Mouse (Mus musculus) CH12.LX (cell line): Measurements from ENCODE around the gene Ism2. TPM values are rescaled to one million over a fixed set of nuclear protein-coding genes. Genes with fewer than 3 reads are reported as not detected.

Source experiments
- DNase-seq: peaks from one replicate; pipeline ENCODE4 v3.0.0-alpha.2; 2013; ENCODE audit errors: extremely low read depth
- H3K27ac ChIP-seq: 2 replicates; pipeline ENCODE4 v1.5.1; 2012; ENCODE audit warnings: low read depth, mild to moderate bottlenecking, control low read depth, moderate library complexity; ENCODE audit not compliant: insufficient read depth
- H3K27me3 ChIP-seq: replicated peaks from 2 replicates; pipeline ENCODE3; 2012; ENCODE audit warnings: inconsistent platforms
- H3K36me3 ChIP-seq, 2 experiments: replicated peaks in 1 of 2; 2 replicates each; pipeline versions ENCODE3 to v1.6.1; 2012; ENCODE audit warnings: inconsistent platforms in 1 of 2, low read length in 1 of 2, mild to moderate bottlenecking in 1 of 2, mixed read lengths in 1 of 2, moderate library complexity in 1 of 2; ENCODE audit not compliant: control insufficient read depth in 1 of 2, insufficient read depth in 1 of 2
- H3K4me1 ChIP-seq, 2 experiments: 2 replicates each; pipeline ENCODE4 v1.6.1; 2012; ENCODE audit warnings: inconsistent platforms in 1 of 2, moderate library complexity in 1 of 2; ENCODE audit not compliant: insufficient read depth in 2 of 2, control insufficient read depth in 1 of 2
- H3K4me2 ChIP-seq: 2 replicates; pipeline ENCODE4 v1.6.1; 2012; ENCODE audit warnings: low read depth, mild to moderate bottlenecking, control low read depth; ENCODE audit not compliant: poor library complexity, insufficient read depth, severe bottlenecking
- H3K4me3 ChIP-seq, 3 experiments: fragments of 150-350 bp in 1 of 3; sonication (generic) in 1 of 3; replicated peaks in 1 of 3; 2 replicates each; pipeline versions ENCODE3 to v1.5.1; 2011 to 2012; ENCODE audit warnings: low read depth in 2 of 3, low read length in 2 of 3, mild to moderate bottlenecking in 2 of 3, moderate library complexity in 2 of 3, control low read depth in 1 of 3, improper control_type of control experiment in 1 of 3, inconsistent platforms in 1 of 3, mixed read lengths in 1 of 3; ENCODE audit not compliant: poor library complexity in 1 of 3
- H3K79me2 ChIP-seq: replicated peaks from 2 replicates; pipeline ENCODE4 v1.6.1; 2012; ENCODE audit warnings: mild to moderate bottlenecking, moderate library complexity; ENCODE audit not compliant: control insufficient read depth, poor library complexity, insufficient read depth, severe bottlenecking; ENCODE audit errors: extremely low read depth
- H3K9ac ChIP-seq: 2 replicates; pipeline ENCODE4 v1.6.1; 2012; ENCODE audit warnings: low read depth, mild to moderate bottlenecking, control low read depth, moderate library complexity; ENCODE audit not compliant: insufficient read depth
- H3K9me3 ChIP-seq: replicated peaks from 2 replicates; pipeline ENCODE3; 2012; ENCODE audit warnings: low read length, inconsistent platforms, mixed read lengths
- CTCF ChIP-seq, 2 experiments: IDR thresholded peaks in 1 of 2; conservative IDR thresholded peaks in 1 of 2; 2 replicates each; pipeline ENCODE4 v1.5.1; 2011 to 2012; ENCODE audit warnings: low read depth in 2 of 2, low read length in 2 of 2, improper control_type of control experiment in 1 of 2, inconsistent platforms in 1 of 2, mild to moderate bottlenecking in 1 of 2, moderate library complexity in 1 of 2
- EP300 ChIP-seq: IDR thresholded peaks from 2 replicates; pipeline ENCODE4 v1.6.1; 2011; ENCODE audit warnings: low read length, improper control_type of control experiment
- HCFC1 ChIP-seq: IDR thresholded peaks from 2 replicates; pipeline ENCODE4 v1.6.1; 2012; ENCODE audit warnings: low read depth, mild to moderate bottlenecking, inconsistent platforms, low read length, improper control_type of control experiment
- IRF4 ChIP-seq: IDR thresholded peaks from 2 replicates; pipeline ENCODE4 v1.6.1; 2014; ENCODE audit warnings: low read depth, mild to moderate bottlenecking, inconsistent platforms, low read length, improper control_type of control experiment
- MAX ChIP-seq: IDR thresholded peaks from 2 replicates; pipeline ENCODE4 v1.6.1; 2011; ENCODE audit warnings: low read length, improper control_type of control experiment
- MYC ChIP-seq: IDR thresholded peaks from 2 replicates; pipeline ENCODE4 v1.6.1; 2011; ENCODE audit warnings: low read depth, mild to moderate bottlenecking, improper control_type of control experiment, low read length
- PAX5 ChIP-seq: IDR thresholded peaks from 2 replicates; pipeline ENCODE4 v1.6.1; 2012; ENCODE audit warnings: low read length, inconsistent platforms, mixed read lengths
- POLR2A ChIP-seq: IDR thresholded peaks from 2 replicates; pipeline ENCODE4 v1.6.1; 2011; ENCODE audit warnings: low read depth, mild to moderate bottlenecking, improper control_type of control experiment, low read length
- RAD21 ChIP-seq: IDR thresholded peaks from 2 replicates; pipeline ENCODE4 v1.6.1; 2011; ENCODE audit warnings: low read depth, mild to moderate bottlenecking, low read length, improper control_type of control experiment, moderate library complexity
- SIN3A ChIP-seq: IDR thresholded peaks from 2 replicates; pipeline ENCODE4 v1.6.1; 2012; ENCODE audit warnings: low read length, improper control_type of control experiment, inconsistent platforms
- SMC3 ChIP-seq: IDR thresholded peaks from 2 replicates; pipeline ENCODE4 v1.6.1; 2011; ENCODE audit warnings: low read depth, low read length, improper control_type of control experiment
- TCF12 ChIP-seq: IDR thresholded peaks from 2 replicates; pipeline ENCODE4 v1.6.1; 2014; ENCODE audit warnings: low read depth, mild to moderate bottlenecking, inconsistent platforms, low read length, improper control_type of control experiment
- USF1 ChIP-seq: IDR thresholded peaks from 2 replicates; pipeline ENCODE4 v1.6.1; 2014; ENCODE audit warnings: low read depth, mild to moderate bottlenecking, inconsistent platforms, low read length, improper control_type of control experiment
- ZMIZ1 ChIP-seq: IDR thresholded peaks from 2 replicates; pipeline ENCODE4 v1.6.1; 2012; ENCODE audit warnings: low read depth, mild to moderate bottlenecking, inconsistent platforms, low read length, improper control_type of control experiment
- ZNF384 ChIP-seq: IDR thresholded peaks from 2 replicates; pipeline ENCODE4 v1.6.1; 2012; ENCODE audit warnings: low read depth, low read length, improper control_type of control experiment, inconsistent platforms
- dilution Hi-C: fragments of 300-500 bp; cut with MboI; formaldehyde crosslinking; loops from 2 replicates; pipeline ENCODE4 v1.14.3; 2020; ENCODE audit warnings: low sequenced_read_pairs; ENCODE audit not compliant: extremely low pct_unique_long_range_greater_than_20kb, extremely low pct_ligation_motif_present
- in situ Hi-C: fragments of 300-500 bp; cut with MboI; formaldehyde crosslinking; loops from 3 replicates; pipeline ENCODE4 v1.14.3; 2019; ENCODE audit warnings: low sequenced_read_pairs, low pct_ligation_motif_present, low pct_unique_long_range_greater_than_20kb, mixed read lengths
- polyA plus RNA-seq: library from polyadenylated mRNA; unstranded; fragments of >175 nt; gene quantifications from 2 replicates; pipeline ENCODE4 v1.2.1, GENCODE M21; 2012; ENCODE audit warnings: low read depth; ENCODE audit not compliant: insufficient read length
- total RNA-seq, 2 experiments: library from RNA; depleted of rRNA; stranded (reverse); fragments of 300-350 nt in 1 of 2; fragments of >200 nt in 1 of 2; gene quantifications; 2 replicates each; pipeline ENCODE4 v1.2.3; 2012 to 2014

The Ism2 gene
- total and polyA plus RNA-seq, 3 experiments: 0.08 TPM; not detected in 2

GRCm38 (mm10) chr12:87284268-87284667 lies 15.2 kb downstream of the Ism2 start:
- Histone ChIP-seq H3K27me3 (no peaks in the 10 kb centered on the region), H3K79me2 (no peaks in the 10 kb centered on the region), H3K4me2 (no peak overlapping the region)
- in situ Hi-C loops: no loop called here
- TF ChIP-seq POLR2A (no peak), ZNF384 (peak; percentile 93)
- TF ChIP-seq, all 38 proteins: peak for 1
- DNase-seq: no peak
- Histone ChIP-seq H3K4me3 (no peak overlapping the region), H3K9ac (no peak overlapping the region), H3K9me3 (peaks cover 6% of the 10 kb centered on the region), H3K4me1 (peaks cover 6 to 10% of the 10 kb centered on the region in 2 experiments), H3K27ac (no peak overlapping the region), H3K36me3 (peaks cover 0 to 7% of the 10 kb centered on the region in 2 experiments)
- dilution Hi-C loops: no loop called here

- in situ Hi-C loops: no loop called here
- DNase-seq: no peak
- H3K9me3 ChIP-seq: peaks cover 6% of the 10 kb centered on the region
- dilution Hi-C loops: no loop called here
- no peak for TF ChIP-seq MAX
- TF ChIP-seq ZMIZ1: no peak
- TF ChIP-seq MYC: no peak
- no peak for TF ChIP-seq TCF12
- TF ChIP-seq CTCF (conservative IDR thresholded peaks at IDR 0.05 in 1 of 2, IDR thresholded peaks at IDR 0.05 in 1 of 2; ENCODE audit: low read depth in 2 of 2, low read length in 2 of 2): no peak
- no peak for TF ChIP-seq POLR2A
- TF ChIP-seq SMC3: no peak
- no peak for TF ChIP-seq IRF4
- TF ChIP-seq RAD21: no peak
- TF ChIP-seq EP300: no peak
- TF ChIP-seq USF1: no peak
- TF ChIP-seq, all 38 proteins: peak for 0
- Histone ChIP-seq H3K4me3 (no peak overlapping the region), H3K36me3 (peaks cover 0 to 11% of the 10 kb centered on the region in 2 experiments), H3K4me2 (no peak overlapping the region), H3K27ac (no peak overlapping the region), H3K27me3 (no peaks in the 10 kb centered on the region), H3K4me1 (peaks cover 6 to 10% of the 10 kb centered on the region in 2 experiments), H3K79me2 (no peaks in the 10 kb centered on the region), H3K9ac (no peak overlapping the region)
Measured at GRCm38 (mm10) chr12:87283706-87284105, 15.8 kb downstream of the Ism2 start.

GRCm38 (mm10) chr12:87282743-87283142 lies 16.8 kb downstream of the Ism2 start:
- Histone ChIP-seq H3K27ac (no peak overlapping the region), H3K36me3 (peaks cover 0 to 17% of the 10 kb centered on the region in 2 experiments), H3K79me2 (no peaks in the 10 kb centered on the region), H3K4me3 (no peak overlapping the region), H3K27me3 (no peaks in the 10 kb centered on the region), H3K4me1 (peaks cover 6 to 10% of the 10 kb centered on the region in 2 experiments), H3K9ac (no peak overlapping the region), H3K4me2 (no peak overlapping the region), H3K9me3 (no peaks in the 10 kb centered on the region)
- no peak for DNase-seq
- dilution Hi-C loops: no loop called here
- in situ Hi-C loops: no loop called here
- no peak for TF ChIP-seq TCF12
- no peak for TF ChIP-seq SIN3A
- TF ChIP-seq HCFC1: no peak
- TF ChIP-seq PAX5: no peak
- TF ChIP-seq MAX: no peak
